Comparison of ENCODE assay signal across 8 mouse cellular contexts in the genomic region with DNA sequence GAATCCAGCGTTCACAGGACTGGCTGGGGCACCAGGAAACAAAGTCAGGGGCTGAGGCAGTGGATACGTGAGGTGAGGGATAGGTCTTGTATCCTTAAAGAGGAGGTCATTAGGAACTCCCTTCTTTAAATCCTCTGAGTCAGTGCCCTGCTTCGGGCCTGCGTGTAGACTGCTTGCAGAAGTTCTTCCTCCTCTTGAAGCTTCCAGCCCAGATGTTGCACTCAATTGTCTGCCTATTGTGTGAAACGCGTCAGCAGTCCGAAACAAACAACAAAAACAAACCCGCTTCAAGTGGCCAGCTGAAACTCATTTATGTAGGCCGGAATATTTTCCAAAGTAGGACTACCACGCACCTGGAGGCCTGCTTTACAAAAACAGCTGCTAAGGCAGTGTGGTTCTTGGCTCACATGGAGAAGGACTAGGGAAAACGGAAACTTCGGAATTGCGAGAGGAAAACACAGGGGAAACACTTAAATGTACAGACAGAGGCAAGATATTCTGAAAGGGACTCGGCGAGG. TPM values are rescaled to one million over a fixed set of nuclear protein-coding genes. Genes with fewer than 3 reads are reported as not detected.
DNase-seq lines count a peak whose midpoint lies in the region; ATAC-seq lines count a peak whose summit lies in the region.

No protein-coding gene starts in this region.

- H3K4me1 ChIP-seq in lung, embryonic 15.5 days: peaks cover 13% of the 10 kb centered on the region; the same call in 1 of the 2 replicates
- H3K4me1 ChIP-seq in limb, embryonic 15.5 days: peaks cover 13% of the 10 kb centered on the region
- H3K4me1 ChIP-seq in stomach, embryonic 15.5 days: peaks cover 3% of the 10 kb centered on the region; the same call in 1 of the 2 replicates

- H3K4me2 ChIP-seq in lung, embryonic 15.5 days: peak overlapping the region; percentile 61
- peak overlapping the region; percentile 52 for H3K4me2 ChIP-seq in limb, embryonic 15.5 days
- H3K4me2 ChIP-seq in stomach, embryonic 15.5 days: peak overlapping the region; percentile 53

- H3K4me3 ChIP-seq in lung, embryonic 15.5 days: peak overlapping the region; percentile 20
- H3K4me3 ChIP-seq in limb, embryonic 15.5 days: peak overlapping the region; percentile 27
- H3K4me3 ChIP-seq in stomach, embryonic 15.5 days (replicated peaks): peak overlapping the region; percentile 8

- no peak; the same call in 1 of the 2 replicates for ATAC-seq in lung, embryonic 15.5 days (ENCODE audit: borderline replicate concordance, extremely low read depth, low FRiP score, low TSS enrichment)
- 0 out of 2 replicates have a peak, but pooled peaks have one; percentile 30 for ATAC-seq in limb, embryonic 15.5 days (ENCODE audit: insufficient number of reproducible peaks, low FRiP score, low TSS enrichment, low read depth)
- ATAC-seq in stomach, embryonic 15.5 days (ENCODE audit: insufficient read depth, low FRiP score, low read depth): no peak; the same call in 1 of the 2 replicates

- H3K27ac ChIP-seq in lung, embryonic 15.5 days: no peak overlapping the region
- H3K27ac ChIP-seq in limb, embryonic 15.5 days: peak overlapping the region; percentile 27; the same call in 1 of the 2 replicates
- no peak overlapping the region for H3K27ac ChIP-seq in stomach, embryonic 15.5 days

- H3K36me3 ChIP-seq in lung, embryonic 15.5 days: no peaks in the 10 kb centered on the region
- H3K36me3 ChIP-seq in limb, embryonic 15.5 days: no peaks in the 10 kb centered on the region
- no peaks in the 10 kb centered on the region for H3K36me3 ChIP-seq in stomach, embryonic 15.5 days

- no peak overlapping the region for H3K9ac ChIP-seq in lung, embryonic 15.5 days
- H3K9ac ChIP-seq in limb, embryonic 15.5 days: no peak overlapping the region
- no peak overlapping the region for H3K9ac ChIP-seq in stomach, embryonic 15.5 days

- WGBS in lung, embryonic 15.5 days: 28% methylated on average over 15 of the region's 15 CpGs
- 12% methylated on average over 15 of the region's 15 CpGs for WGBS in limb, embryonic 15.5 days
- WGBS in stomach, embryonic 15.5 days: 36% methylated on average over 15 of the region's 15 CpGs

- H3K9me3 ChIP-seq in lung, embryonic 15.5 days: no peaks in the 10 kb centered on the region
- no peaks in the 10 kb centered on the region for H3K9me3 ChIP-seq in limb, embryonic 15.5 days
- H3K9me3 ChIP-seq in stomach, embryonic 15.5 days: no peaks in the 10 kb centered on the region

- DNase-seq in lung, adult 18-20 months: no peak
- DNase-seq in forelimb bud, embryonic 11.5 days (ENCODE audit: low read depth, low spot score): peak; percentile 42
- no peak for DNase-seq in cerebellum, adult 8-10 months
- no peak for DNase-seq in urinary bladder, postnatal 25 days (ENCODE audit: low spot score)
- DNase-seq in layer of hippocampus, adult 18-20 months (ENCODE audit: low spot score in 2 of 2): no peak

- H3K27me3 ChIP-seq in lung, embryonic 15.5 days: no peaks in the 10 kb centered on the region
- H3K27me3 ChIP-seq in limb, embryonic 15.5 days: no peaks in the 10 kb centered on the region; the same call in 1 of the 2 replicates
- no peaks in the 10 kb centered on the region; the same call in 1 of the 2 replicates for H3K27me3 ChIP-seq in stomach, embryonic 15.5 days (replicated peaks)

RNA-seq across cellular contexts. Expression of a gene that starts 55.6 kb away (rescaled TPM):
- 178 and 179 TPM in 2 replicates for polyA plus RNA-seq in lung, embryonic 15.5 days (2015; fragmentation: Nextera tagmentation; extraction: Ambion mirVana)
- 140 and 142 TPM in 2 replicates for polyA plus RNA-seq in limb, embryonic 15.5 days (2015; fragmentation: Nextera tagmentation; extraction: Ambion mirVana)
- 157 and 180 TPM in 2 replicates for polyA plus RNA-seq in stomach, embryonic 15.5 days (2015; fragmentation: Nextera tagmentation; extraction: Ambion mirVana)
- 10 to 100 TPM; 66.5 to 68.7 TPM for total RNA-seq in layer of hippocampus, adult 18-20 months (2021)
